Mouse (Mus musculus) stomach, postnatal 0 days (tissue): ENCODE measurements around the gene Pak2. TPM values are rescaled to one million over a fixed set of nuclear protein-coding genes. Genes with fewer than 3 reads are reported as not detected.

Experiments used
- ATAC-seq: fragments of 200-750 bp; cut with Nextera tagmentation; 2 replicates; pipeline ENCODE4 v1.8.0; 2017; ENCODE audit not compliant: low FRiP score, low TSS enrichment
- DNase-seq: peaks from one replicate; pipeline ENCODE4 v3.0.0-alpha.2; 2016; ENCODE audit warnings: low spot score
- H3K27ac ChIP-seq: fragments of 300-500 bp; sonication (generic); replicated peaks from 2 replicates; pipeline ENCODE4 v1.5.1; 2014; ENCODE audit warnings: mild to moderate bottlenecking, control low read depth
- H3K27me3 ChIP-seq: fragments of 300-500 bp; sonication (generic); 2 replicates; pipeline ENCODE4 v1.6.1; 2014; ENCODE audit warnings: low read length; ENCODE audit not compliant: control insufficient read depth, insufficient read depth
- H3K36me3 ChIP-seq: fragments of 300-500 bp; sonication (generic); 2 replicates; pipeline ENCODE4 v1.6.1; 2014; ENCODE audit warnings: low read length, mixed read lengths; ENCODE audit not compliant: control insufficient read depth, insufficient read depth
- H3K4me1 ChIP-seq: fragments of 300-500 bp; sonication (generic); replicated peaks from 2 replicates; pipeline ENCODE4 v1.6.1; 2014; ENCODE audit warnings: antibody characterized with exemption; ENCODE audit not compliant: control insufficient read depth, insufficient read depth
- H3K4me2 ChIP-seq: fragments of 300-500 bp; sonication (generic); replicated peaks from 2 replicates; pipeline ENCODE4 v1.6.1; 2014; ENCODE audit warnings: low read depth, mild to moderate bottlenecking, control low read depth, moderate library complexity
- H3K4me3 ChIP-seq: fragments of 300-500 bp; sonication (generic); 2 replicates; pipeline ENCODE4 v1.5.1; 2014; ENCODE audit warnings: low read depth, low read length, control low read depth
- H3K9ac ChIP-seq: fragments of 300-500 bp; sonication (generic); 2 replicates; pipeline ENCODE4 v1.6.1; 2014; ENCODE audit warnings: mild to moderate bottlenecking, low read length, control low read depth, mixed read lengths
- H3K9me3 ChIP-seq: fragments of 300-500 bp; sonication (generic); 2 replicates; pipeline ENCODE4 v1.6.1; 2016; ENCODE audit warnings: low read length; ENCODE audit not compliant: control insufficient read depth
- CTCF ChIP-seq: IDR thresholded peaks from 2 replicates; pipeline ENCODE4 v1.5.1; 2016; ENCODE audit warnings: antibody characterized with exemption, low read depth, mild to moderate bottlenecking, moderate library complexity
- EP300 ChIP-seq: optimal IDR thresholded peaks from 2 replicates; pipeline ENCODE3; 2016; ENCODE audit warnings: antibody characterized with exemption
- WGBS: fragments of 180-500 bp; shearing (Covaris S2); extraction: QIAGEN DNeasy Blood & Tissue Kit; methylation state at CpG from one replicate; pipeline ENCODE4 v1.1.7; 2014; 5-methylcytosine and 5-hydroxymethylcytosine counted together
- microRNA-seq: library from miRNA; unstranded; fragments of <30 nt; microRNA quantifications from one replicate; pipeline ENCODE4, GENCODE M21; 2016
- polyA plus RNA-seq: library from polyadenylated mRNA; unstranded; fragments of >200 nt; fragmentation: Nextera tagmentation; extraction: Ambion mirVana; gene quantifications from 2 replicates; pipeline ENCODE4 v1.2.1, GENCODE M21; 2015

Pak2 gene
- polyA plus RNA-seq, 1 experiment from 2014 or later = 23.6 TPM

DNA sequence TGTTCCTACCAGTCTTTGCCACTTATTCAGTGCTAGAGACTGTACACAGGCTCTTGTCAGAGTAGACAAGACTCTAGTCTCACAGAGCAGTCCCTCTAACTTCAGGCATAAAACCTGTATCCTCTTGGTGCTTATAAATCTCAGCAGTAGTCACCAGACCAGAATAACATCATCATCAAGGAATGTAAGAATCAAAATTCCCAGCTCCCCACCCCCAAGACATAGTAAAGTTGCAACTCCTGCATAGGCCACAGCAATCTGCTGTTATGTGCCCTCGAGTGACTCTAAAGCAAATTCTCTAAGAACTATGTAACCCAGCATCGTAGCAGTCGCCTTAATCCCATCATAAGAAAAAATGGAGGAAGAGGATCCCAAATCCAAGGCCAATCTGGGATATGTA, 99.6 kb downstream of the Pak2 start:
- Histone ChIP-seq H3K36me3 (no peaks in the 10 kb centered on the region; the same call in 1 of the 2 replicates), H3K27me3 (no peaks in the 10 kb centered on the region), H3K4me2 (no peak overlapping the region), H3K4me3 (no peak overlapping the region), H3K9me3 (no peaks in the 10 kb centered on the region), H3K27ac (no peak overlapping the region), H3K9ac (no peak overlapping the region), H3K4me1 (no peaks in the 10 kb centered on the region)
- ATAC-seq (no peak), DNase-seq (no peak)
- WGBS = 96% methylated on average over 3 of the region's 3 CpGs
- TF ChIP-seq CTCF = no peak
- no peak for TF ChIP-seq EP300

DNA sequence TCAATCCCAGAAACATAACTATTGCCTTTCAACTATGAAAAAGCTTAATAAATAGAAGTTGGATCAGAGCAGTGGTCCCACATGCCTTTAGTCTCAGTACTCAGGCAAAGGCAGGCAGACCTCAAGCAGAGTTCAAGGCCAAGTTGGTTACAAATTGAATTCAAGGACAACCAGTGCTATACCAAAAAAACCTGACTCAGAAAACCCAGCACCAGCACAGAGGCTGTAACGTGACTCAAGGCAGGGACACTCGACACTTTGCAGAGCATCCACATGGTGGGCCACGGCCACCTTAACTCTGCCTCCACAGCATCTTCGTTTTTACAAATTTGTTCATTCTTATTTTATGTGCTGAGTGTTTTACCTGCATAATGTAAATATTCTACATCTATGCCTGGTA, 103.9 kb downstream of the Pak2 start:
- TF ChIP-seq EP300 = no peak
- no peak for TF ChIP-seq CTCF
- DNase-seq = no peak
- 95% methylated on average over 4 of the region's 4 CpGs for WGBS
- Histone ChIP-seq H3K27ac (no peak overlapping the region), H3K4me1 (no peaks in the 10 kb centered on the region), H3K4me3 (no peak overlapping the region), H3K27me3 (no peaks in the 10 kb centered on the region), H3K9ac (no peak overlapping the region), H3K9me3 (no peaks in the 10 kb centered on the region), H3K4me2 (no peak overlapping the region), H3K36me3 (peaks cover 4% of the 10 kb centered on the region)
- ATAC-seq = no peak

Small RNA genes within 50 kb of the gene (microRNA-seq; reads per million reads assigned to microRNA genes)
- gene Gm26269 = not detected

Other genes starting within 250 kb of the Pak2 start
- gene Meltf, start 200.5 kb downstream of the Pak2 start, polyA plus RNA-seq = 0.06 TPM in 1 of 2 replicates, not detected in the other
- gene Pigz, start 145.5 kb downstream of the Pak2 start, polyA plus RNA-seq = 1.4 and 1.7 TPM in 2 replicates
- 109 and 112 TPM in 2 replicates for gene 0610012G03Rik, start 130.8 kb downstream of the Pak2 start, polyA plus RNA-seq
- gene Ncbp2, start 130.8 kb downstream of the Pak2 start, polyA plus RNA-seq = 50.9 and 52.3 TPM in 2 replicates
- 5.4 and 5.7 TPM in 2 replicates for gene Senp5, start 76.1 kb downstream of the Pak2 start, polyA plus RNA-seq
- 69.8 and 71.8 TPM in 2 replicates for gene Pigx, start 20.4 kb upstream of the Pak2 start, polyA plus RNA-seq
- 19.0 and 19.1 TPM in 2 replicates for gene Cep19, start 20.5 kb upstream of the Pak2 start, polyA plus RNA-seq
- 8.2 TPM in 2 replicates for gene Nrros, start 86.3 kb upstream of the Pak2 start, polyA plus RNA-seq
- not detected in 2 replicates for gene Bex6, start 100.5 kb upstream of the Pak2 start, polyA plus RNA-seq
- 11.7 and 11.8 TPM in 2 replicates for gene Fbxo45, start 167.8 kb upstream of the Pak2 start, polyA plus RNA-seq
- gene Wdr53, start 167.9 kb upstream of the Pak2 start, polyA plus RNA-seq = 17.7 and 22.3 TPM in 2 replicates
- 0.06 and 0.08 TPM in 2 replicates for gene Smco1, start 192.1 kb upstream of the Pak2 start, polyA plus RNA-seq
- gene Rnf168, start 198.1 kb upstream of the Pak2 start, polyA plus RNA-seq = 17.9 and 20.2 TPM in 2 replicates